Mouse (Mus musculus) frontal cortex, adult 2 months (tissue): ENCODE data around the gene Gfod1. TPM values are rescaled to one million over a fixed set of nuclear protein-coding genes. Genes with fewer than 3 reads are reported as not detected.
A peak's percentile ranks its signal among the peaks of the same experiment; 100 is the strongest.

ENCODE experiments used
- DNase-seq, 2 experiments: peaks; one replicate each; pipeline ENCODE4 v3.0.0; 2022; ENCODE audit warnings: low spot score in 1 of 2; ENCODE audit errors: extremely low spot score in 1 of 2
- polyA plus RNA-seq: library from polyadenylated mRNA; depleted of rRNA; stranded (reverse); fragments of >200 nt; gene quantifications from 2 replicates; pipeline ENCODE4 v1.2.3, GENCODE M21; 2012; rRNA removed

Gene Gfod1
- polyA plus RNA-seq, 1 experiment, result 27.0 TPM

- no peak for DNase-seq
Measured at GRCm38 (mm10) chr13:43176676-43177075, 127.3 kb downstream of the Gfod1 start.

GRCm38 (mm10) chr13:43173262-43173661 is 130.7 kb downstream of the Gfod1 start:
- DNase-seq, result peak; percentile 46 to 94

GRCm38 (mm10) chr13:43172036-43172713 is 131.8 kb downstream of the Gfod1 start:
- DNase-seq, result no peak

DNA sequence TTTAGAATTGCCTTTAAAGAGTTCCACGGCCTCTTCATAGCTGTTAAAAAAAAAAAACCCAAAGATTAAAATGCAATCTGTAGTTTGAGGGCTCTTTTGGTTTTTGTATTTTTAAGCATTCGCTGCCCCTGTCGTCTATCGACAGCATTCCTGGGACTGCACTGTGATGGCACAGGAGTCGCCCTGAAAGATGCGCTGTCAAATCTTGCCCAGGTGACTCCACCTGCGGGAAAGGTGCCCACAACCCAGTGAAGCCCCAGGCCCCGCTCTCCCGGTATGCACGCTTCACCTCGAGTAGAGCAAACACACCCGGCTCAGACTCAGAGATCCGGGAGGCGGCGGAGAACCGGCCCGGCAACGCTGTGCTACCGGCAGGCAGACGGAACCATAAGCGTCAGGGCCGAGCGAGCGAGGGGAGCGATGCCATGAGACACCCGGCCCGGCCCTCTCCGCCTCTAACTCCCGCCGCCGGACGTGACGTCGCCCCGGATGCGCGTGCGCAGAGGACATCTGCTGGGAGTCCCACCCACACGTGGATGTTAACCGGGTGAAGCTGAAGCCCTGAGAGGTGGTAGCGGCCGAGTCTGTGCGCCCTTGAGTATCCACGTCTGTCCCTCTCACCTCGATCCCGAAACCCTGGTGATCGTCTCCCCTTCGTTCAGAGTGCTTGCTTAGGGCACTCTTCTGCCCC is 132.8 kb downstream of the Gfod1 start, which contains the start of gene Tbc1d7:
Tbc1d7 (minus strand) TSS at position 482 of the 691 bp plus-strand sequence.
- DNase-seq, result peak; percentile 94 to 99

- DNase-seq, result no peak
Measured at GRCm38 (mm10) chr13:43167721-43168120, 136.3 kb downstream of the Gfod1 start.

GRCm38 (mm10) chr13:43159429-43159828 is 144.5 kb downstream of the Gfod1 start:
- no peak for DNase-seq

DNA sequence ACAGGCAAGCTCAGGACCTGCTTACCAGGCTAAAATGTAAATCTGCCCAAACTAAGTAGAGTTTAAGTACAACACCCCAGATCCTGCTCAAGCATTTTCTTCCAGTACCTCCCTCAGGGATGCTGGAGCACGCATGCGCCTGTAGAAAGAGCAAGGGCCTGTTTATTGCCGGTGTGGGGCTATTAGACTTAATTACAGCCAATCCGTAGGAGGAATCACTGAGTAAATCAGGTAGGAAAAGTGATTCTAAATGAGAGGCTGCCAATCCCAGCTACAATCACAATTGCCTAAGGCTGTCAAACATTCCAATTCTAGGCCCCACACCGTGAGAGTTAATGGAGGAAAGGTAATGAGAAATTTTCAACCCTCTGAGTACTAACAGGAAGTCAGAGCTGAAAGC is 145.7 kb downstream of the Gfod1 start:
- DNase-seq, result no peak

- no peak for DNase-seq
Measured at GRCm38 (mm10) chr13:43157370-43157769, 146.6 kb downstream of the Gfod1 start.

GRCm38 (mm10) chr13:43152005-43152520 is 151.9 kb downstream of the Gfod1 start:
- no peak for DNase-seq

GRCm38 (mm10) chr13:43149661-43150060 is 154.3 kb downstream of the Gfod1 start:
- DNase-seq, result no peak

- peak in 1 of 2 experiments; percentile 39 for DNase-seq
Measured at GRCm38 (mm10) chr13:43148692-43149091, 155.3 kb downstream of the Gfod1 start.

GRCm38 (mm10) chr13:43146515-43147258 is 157.3 kb downstream of the Gfod1 start:
- DNase-seq, result no peak

Other genes starting within 250 kb of the Gfod1 start
- gene Tbc1d7, start 132.7 kb downstream of the Gfod1 start, polyA plus RNA-seq, result 31.6 and 35.8 TPM in 2 replicates
- gene Sirt5, start 61.3 kb upstream of the Gfod1 start, polyA plus RNA-seq, result 16.4 and 19.5 TPM in 2 replicates
- gene Nol7, start 94.2 kb upstream of the Gfod1 start, polyA plus RNA-seq, result 77.6 and 101 TPM in 2 replicates
- gene Ranbp9, start 177.1 kb upstream of the Gfod1 start, polyA plus RNA-seq, result 62.0 and 63.5 TPM in 2 replicates